ENCODE assay signal across 29 mouse cellular contexts in genomic region chr5:92254476-92254875, GRCm38 (mm10). TPM values are rescaled to one million over a fixed set of nuclear protein-coding genes. Genes with fewer than 3 reads are reported as not detected.
DNase-seq lines count a peak whose midpoint lies in the region; ATAC-seq and TF ChIP-seq lines count a peak whose summit lies in the region.
"Had no signal": no experiment of that assay in that cellular context is flagged by ENCODE, and none has a peak within 500 bp of the region (broad histone marks: within the 10 kb centered on the region; RNA-seq: fewer than 3 reads in every experiment).

No protein-coding gene starts in this region.

- H3K4me1 ChIP-seq in cerebellum, adult 2 months (ENCODE audit: control insufficient read depth, insufficient read depth, low read length) = no peaks in the 10 kb centered on the region
- peaks cover 62% of the 10 kb centered on the region for H3K4me1 ChIP-seq in megakaryocyte, embryonic 14.5 days
- no peaks in the 10 kb centered on the region for H3K4me1 ChIP-seq in heart, embryonic 11.5 days (ENCODE audit: control insufficient read depth, insufficient read depth, low read length)
- H3K4me1 ChIP-seq in forebrain, embryonic 11.5 days (replicated peaks; ENCODE audit: control insufficient read depth, insufficient read depth, low read length) = peaks cover 3% of the 10 kb centered on the region; the same call in 1 of the 2 replicates

- peaks cover 27% of the 10 kb centered on the region for H3K36me3 ChIP-seq in megakaryocyte, embryonic 14.5 days (replicated peaks; ENCODE audit: low read length)
- no peaks in the 10 kb centered on the region for H3K36me3 ChIP-seq in heart, embryonic 11.5 days (ENCODE audit: control insufficient read depth, insufficient read depth, low read length)
- H3K36me3 ChIP-seq in forebrain, embryonic 11.5 days (ENCODE audit: control insufficient read depth, insufficient read depth, low read length) = no peaks in the 10 kb centered on the region
- H3K36me3 ChIP-seq: embryonic facial prominence, embryonic 12.5 days; forebrain, embryonic 12.5 days; heart, embryonic 15.5 days; hindbrain, embryonic 10.5 days; hindbrain, embryonic 15.5 days had no signal

- no peaks in the 10 kb centered on the region for H3K27me3 ChIP-seq in cerebellum, adult 2 months (ENCODE audit: control insufficient read depth, insufficient read depth, low read length)
- peaks cover 43% of the 10 kb centered on the region for H3K27me3 ChIP-seq in megakaryocyte, embryonic 14.5 days (replicated peaks)
- H3K27me3 ChIP-seq in heart, embryonic 11.5 days (ENCODE audit: control insufficient read depth, insufficient read depth, low read length) = no peaks in the 10 kb centered on the region
- H3K27me3 ChIP-seq in forebrain, embryonic 11.5 days (ENCODE audit: control insufficient read depth, insufficient read depth, low read length) = no peaks in the 10 kb centered on the region
- H3K27me3 ChIP-seq: forebrain, embryonic 12.5 days; hindbrain, embryonic 15.5 days; Patski had no signal

- WGBS in cerebellum, adult 2 months = 48% methylated on average over 6 of the region's 6 CpGs
- WGBS in heart, embryonic 11.5 days (ENCODE audit: insufficient replicate concordance) = 67% methylated on average over 6 of the region's 6 CpGs
- 79% methylated on average over 6 of the region's 6 CpGs for WGBS in forebrain, embryonic 11.5 days

- no peak overlapping the region for H3K27ac ChIP-seq in cerebellum, adult 2 months (ENCODE audit: insufficient read depth, low read length)
- H3K27ac ChIP-seq in heart, embryonic 11.5 days (ENCODE audit: low read depth, low read length) = no peak overlapping the region
- H3K27ac ChIP-seq in forebrain, embryonic 11.5 days (ENCODE audit: low read depth, low read length) = no peak overlapping the region
- H3K27ac ChIP-seq: embryonic facial prominence, embryonic 12.5 days; forebrain, embryonic 12.5 days; heart, embryonic 15.5 days; hindbrain, embryonic 10.5 days; hindbrain, embryonic 15.5 days had no signal

- no peak overlapping the region for H3K4me3 ChIP-seq in cerebellum, adult 2 months (replicated peaks; ENCODE audit: insufficient read depth, low read depth, low read length)
- peak overlapping the region; percentile 78 for H3K4me3 ChIP-seq in megakaryocyte, embryonic 14.5 days (replicated peaks)
- no peak overlapping the region for H3K4me3 ChIP-seq in heart, embryonic 11.5 days (ENCODE audit: low read depth, low read length)
- no peak overlapping the region for H3K4me3 ChIP-seq in forebrain, embryonic 11.5 days (ENCODE audit: low read depth, low read length)
- H3K4me3 ChIP-seq: embryonic facial prominence, embryonic 12.5 days; forebrain, embryonic 12.5 days; heart, embryonic 15.5 days; hindbrain, embryonic 10.5 days; hindbrain, embryonic 15.5 days had no signal

- TF ChIP-seq CTCF in cerebellum, adult 2 months (IDR thresholded peaks at IDR 0.05; ENCODE audit: borderline replicate concordance, insufficient read depth, low read depth, low read length) = no peak

- peaks cover 27% of the 10 kb centered on the region for H3K9me3 ChIP-seq in megakaryocyte, embryonic 14.5 days
- H3K9me3 ChIP-seq in heart, embryonic 11.5 days (replicated peaks; ENCODE audit: control insufficient read depth, low read length) = no peaks in the 10 kb centered on the region; the same call in 1 of the 2 replicates
- no peaks in the 10 kb centered on the region for H3K9me3 ChIP-seq in forebrain, embryonic 11.5 days (ENCODE audit: control insufficient read depth, low read length)
- H3K9me3 ChIP-seq: embryonic facial prominence, embryonic 12.5 days; forebrain, embryonic 12.5 days; G1E had no signal

- no peak overlapping the region for H3K9ac ChIP-seq in heart, embryonic 11.5 days (ENCODE audit: low read depth, low read length)
- no peak overlapping the region for H3K9ac ChIP-seq in forebrain, embryonic 11.5 days (ENCODE audit: low read length)
- H3K9ac ChIP-seq: embryonic facial prominence, embryonic 12.5 days; forebrain, embryonic 12.5 days; heart, embryonic 15.5 days; hindbrain, embryonic 15.5 days had no signal

- TF ChIP-seq POLR2A in cerebellum, adult 2 months (IDR thresholded peaks at IDR 0.05; ENCODE audit: borderline replicate concordance, insufficient read depth, low read length) = no peak

- intact Hi-C loops in left cerebral cortex, postnatal 4 days (cut with DNase I) = no loop called here

- ATAC-seq in cerebellum, adult (ENCODE audit: insufficient number of reproducible peaks, low FRiP score, low TSS enrichment) = 0 out of 2 replicates have a peak, but pooled peaks have one; percentile 20
- peak; percentile 68 for ATAC-seq in common myeloid progenitor, adult 5-6 weeks (replicated peaks; ENCODE audit: low read depth, poor library complexity, severe bottlenecking)
- ATAC-seq in heart, embryonic 11.5 days (replicated peaks; ENCODE audit: insufficient number of reproducible peaks, low FRiP score, low TSS enrichment) = no peak
- no peak for ATAC-seq in forebrain, embryonic 11.5 days (replicated peaks; ENCODE audit: low FRiP score)
- ATAC-seq: activated CD4-positive, CD25-positive, alpha-beta regulatory T cell, adult 4 months; CD4-positive, CD25-positive, alpha-beta regulatory T cell, adult 4 months; inflammation-experienced regulatory T-cells, adult 6 months; Patski had no signal

- no peak overlapping the region for H3K4me2 ChIP-seq in heart, embryonic 11.5 days
- H3K4me2 ChIP-seq in forebrain, embryonic 11.5 days (ENCODE audit: low read depth, low read length, severe bottlenecking) = no peak overlapping the region
- H3K4me2 ChIP-seq: embryonic facial prominence, embryonic 12.5 days; forebrain, embryonic 12.5 days; heart, embryonic 15.5 days; hindbrain, embryonic 15.5 days had no signal

- no peak for DNase-seq in cerebellum, adult 2 months
- DNase-seq in left cerebral cortex, postnatal 4 days = no peak
- DNase-seq in forebrain, embryonic 11.5 days (ENCODE audit: low spot score) = no peak
- DNase-seq: adrenal gland, adult 2 months; adrenal gland, postnatal 25 days; B cell, adult 2 months; cerebellum, adult 8-10 months; cerebellum, postnatal 14 days; gastrocnemius, postnatal 25 days; heart, adult 11 months; heart, postnatal 14 days; kidney, adult 18-20 months had no signal

RNA-seq across cellular contexts. Expression of gene Ppef2, which starts 1.6 kb away (rescaled TPM):
- polyA plus RNA-seq in cerebellum, adult 2 months (2012; rRNA removed) = 2.1 and 2.7 TPM in 2 replicates
- not detected in 2 replicates for total RNA-seq in common myeloid progenitor, adult 5-6 weeks (2017)
- polyA plus RNA-seq in megakaryocyte, embryonic 14.5 days (2012; ENCODE audit: insufficient read depth, low replicate concordance) = 0.37 TPM in 1 of 2 replicates, not detected in the other
- total RNA-seq in left cerebral cortex, postnatal 4 days (2021) = under 1 TPM in 1 of 2 experiments, not detected in 1; 0.34 TPM
- 0.26 TPM in 1 of 2 replicates, not detected in the other for polyA plus RNA-seq in heart, embryonic 11.5 days (2014; fragmentation: Nextera tagmentation; extraction: Ambion mirVana)
- polyA plus RNA-seq in forebrain, embryonic 11.5 days (2014; fragmentation: Nextera tagmentation; extraction: Ambion mirVana) = not detected in 2 replicates
- total RNA-seq: gastrocnemius, adult 18-20 months; gastrocnemius, postnatal 25 days; heart, postnatal 14 days had no signal
- polyA plus RNA-seq: G1E; heart, embryonic 15.5 days had no signal

RNA-seq across cellular contexts. Expression of gene Naaa, which starts 23.5 kb away (rescaled TPM):
- 32.1 and 37.6 TPM in 2 replicates for polyA plus RNA-seq in cerebellum, adult 2 months (2012; rRNA removed)
- 3.4 and 8.2 TPM in 2 replicates for total RNA-seq in common myeloid progenitor, adult 5-6 weeks (2017)
- 5.5 and 6.1 TPM in 2 replicates for polyA plus RNA-seq in megakaryocyte, embryonic 14.5 days (2012; ENCODE audit: insufficient read depth, low replicate concordance)
- 10 to 100 TPM; 11.9 to 13.9 TPM for total RNA-seq in left cerebral cortex, postnatal 4 days (2021)
- 6.9 and 8.4 TPM in 2 replicates for polyA plus RNA-seq in heart, embryonic 11.5 days (2014; fragmentation: Nextera tagmentation; extraction: Ambion mirVana)
- 3.6 and 4.0 TPM in 2 replicates for polyA plus RNA-seq in forebrain, embryonic 11.5 days (2014; fragmentation: Nextera tagmentation; extraction: Ambion mirVana)

RNA-seq across cellular contexts. Expression of gene U90926, which starts 39.3 kb away (rescaled TPM):
- polyA plus RNA-seq in cerebellum, adult 2 months (2012; rRNA removed) = not detected in 2 replicates
- not detected in 2 replicates for total RNA-seq in common myeloid progenitor, adult 5-6 weeks (2017)
- polyA plus RNA-seq in megakaryocyte, embryonic 14.5 days (2012; ENCODE audit: insufficient read depth, low replicate concordance) = not detected in 2 replicates
- not detected for total RNA-seq in left cerebral cortex, postnatal 4 days (2021)
- polyA plus RNA-seq in heart, embryonic 11.5 days (2014; fragmentation: Nextera tagmentation; extraction: Ambion mirVana) = not detected in 2 replicates
- not detected in 2 replicates for polyA plus RNA-seq in forebrain, embryonic 11.5 days (2014; fragmentation: Nextera tagmentation; extraction: Ambion mirVana)
- total RNA-seq: adrenal gland, adult 2 months; adrenal gland, postnatal 25 days; G1E; gastrocnemius, adult 18-20 months; gastrocnemius, postnatal 25 days; heart, postnatal 14 days had no signal
- polyA plus RNA-seq: activated CD4-positive, CD25-positive, alpha-beta regulatory T cell, adult 4 months; adrenal gland, adult 2 months; CD4-positive, CD25-positive, alpha-beta regulatory T cell, adult 4 months; cortical plate, adult 2 months; embryonic facial prominence, embryonic 12.5 days; forebrain, embryonic 12.5 days; forebrain, embryonic 16.5 days; G1E; heart, embryonic 15.5 days; hindbrain, embryonic 10.5 days; hindbrain, embryonic 15.5 days; inflammation-experienced regulatory T-cells, adult 6 months had no signal

RNA-seq across cellular contexts. Expression of gene Sdad1, which starts 55.8 kb away (rescaled TPM):
- 15.3 and 15.6 TPM in 2 replicates for polyA plus RNA-seq in cerebellum, adult 2 months (2012; rRNA removed)
- total RNA-seq in common myeloid progenitor, adult 5-6 weeks (2017) = 75.4 and 86.8 TPM in 2 replicates
- polyA plus RNA-seq in megakaryocyte, embryonic 14.5 days (2012; ENCODE audit: insufficient read depth, low replicate concordance) = 5.1 and 10.0 TPM in 2 replicates
- total RNA-seq in left cerebral cortex, postnatal 4 days (2021) = 10 to 100 TPM; 28.2 to 31.0 TPM
- 24.7 and 30.5 TPM in 2 replicates for polyA plus RNA-seq in heart, embryonic 11.5 days (2014; fragmentation: Nextera tagmentation; extraction: Ambion mirVana)
- 36.8 and 40.2 TPM in 2 replicates for polyA plus RNA-seq in forebrain, embryonic 11.5 days (2014; fragmentation: Nextera tagmentation; extraction: Ambion mirVana)

Comparison
In these comparisons a context has a peak if more than half of its experiments do, and no peak if none do; other contexts are left out.
1. ATAC-seq: peak in cerebellum, adult (single experiment) and common myeloid progenitor, adult 5-6 weeks (single experiment); none in heart, embryonic 11.5 days (single experiment) and forebrain, embryonic 11.5 days (single experiment).